Mouse (Mus musculus): Measurements from ENCODE around the gene Tspan1. TPM values are rescaled to one million over a fixed set of nuclear protein-coding genes. Genes with fewer than 3 reads are reported as not detected.
A peak's percentile ranks its signal among the peaks of the same experiment; 100 is the strongest.

Tspan1 gene
- 0.10 and 0.16 TPM in 2 replicates for polyA plus RNA-seq (2016; fragmentation: Nextera tagmentation; extraction: Ambion mirVana)

DNA sequence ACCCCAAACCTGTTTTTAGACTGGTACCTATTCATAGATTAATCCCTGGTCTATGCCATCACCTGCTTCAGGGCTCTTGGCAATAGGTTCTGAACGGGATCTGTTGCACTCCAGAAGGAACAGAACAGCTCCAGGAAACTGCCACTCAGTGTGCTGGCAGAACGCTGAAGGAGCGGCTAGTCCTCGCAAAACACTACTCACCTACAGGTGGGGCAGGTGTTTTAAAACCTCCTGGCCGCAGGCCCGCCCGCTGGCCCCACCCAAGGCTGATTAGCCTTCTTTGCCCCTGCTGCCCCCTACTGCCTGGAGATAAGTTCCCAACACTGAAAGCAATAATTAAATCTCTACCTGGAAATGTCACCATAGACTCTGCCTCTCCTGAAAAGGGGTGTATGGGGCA, at the start of gene Tspan1:
Gene Tspan1, minus strand, starts transcription at position 198 of the 400 bp plus-strand sequence.
- H3K9ac ChIP-seq (replicated peaks): no peak within 1 kb of the TSS
- WGBS: 18% methylated on average over 7 of the region's 7 CpGs

DNA sequence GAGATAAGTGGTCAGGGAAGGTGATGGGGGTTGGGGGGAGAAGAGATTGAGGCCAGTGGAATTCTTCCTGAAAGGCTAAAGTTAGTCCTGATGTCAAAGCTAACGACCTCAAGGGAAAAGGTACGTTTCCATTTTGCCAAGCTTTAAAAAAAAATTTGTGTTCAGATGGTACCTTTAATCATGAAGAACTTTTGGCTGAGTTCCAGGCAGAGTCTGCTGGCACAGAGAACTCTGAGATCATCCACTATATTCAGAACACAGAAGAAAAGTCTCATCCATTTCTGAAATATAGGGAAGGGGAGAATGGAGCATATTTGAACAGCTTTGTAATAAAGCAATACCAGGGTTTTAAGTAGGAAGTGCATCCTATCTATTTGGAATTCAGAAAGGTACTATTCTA, 49.6 kb upstream of the Tspan1 start:
- Histone ChIP-seq H3K36me3 (no peaks in the 10 kb centered on the region), H3K4me2 (no peak overlapping the region), H3K27me3 (no peaks in the 10 kb centered on the region), H3K9ac (replicated peaks) (no peak overlapping the region), H3K27ac (no peak overlapping the region), H3K4me1 (replicated peaks) (no peaks in the 10 kb centered on the region; the same call in 1 of the 2 replicates), H3K9me3 (no peaks in the 10 kb centered on the region), H3K4me3 (replicated peaks) (no peak overlapping the region)
- WGBS: 48% methylated on average over 2 of the region's 2 CpGs
- ATAC-seq (ENCODE audit: insufficient number of reproducible peaks, insufficient read depth, low FRiP score, low TSS enrichment, low read depth): no peak

More for the DNA sequence above, at the start of gene Tspan1:
- no peak for ATAC-seq (ENCODE audit: insufficient number of reproducible peaks, insufficient read depth, low FRiP score, low TSS enrichment, low read depth)
- H3K36me3 ChIP-seq: no peaks in the 10 kb centered on the region
- H3K27ac ChIP-seq: no peak within 1 kb of the TSS
- H3K4me1 ChIP-seq (replicated peaks): peaks cover 18% of the 10 kb centered on the region
- H3K4me2 ChIP-seq: no peak within 1 kb of the TSS
- no peaks in the 10 kb centered on the region for H3K27me3 ChIP-seq
- no peaks in the 10 kb centered on the region for H3K9me3 ChIP-seq
- H3K4me3 ChIP-seq (replicated peaks): no peak within 1 kb of the TSS

- ATAC-seq (ENCODE audit: insufficient number of reproducible peaks, insufficient read depth, low FRiP score, low TSS enrichment, low read depth): no peak
- no peaks in the 10 kb centered on the region for H3K36me3 ChIP-seq
- 94% methylated on average over 2 of the region's 2 CpGs for WGBS
- no peaks in the 10 kb centered on the region for H3K27me3 ChIP-seq
- no peak overlapping the region for H3K27ac ChIP-seq
- H3K4me1 ChIP-seq (replicated peaks): no peaks in the 10 kb centered on the region; the same call in 1 of the 2 replicates
- no peak overlapping the region for H3K4me2 ChIP-seq
- no peak overlapping the region for H3K4me3 ChIP-seq (replicated peaks)
- no peak overlapping the region for H3K9ac ChIP-seq (replicated peaks)
- H3K9me3 ChIP-seq: no peaks in the 10 kb centered on the region
Measured at GRCm38 (mm10) chr4:116215895-116216605, 48.6 kb upstream of the Tspan1 start.

- no peaks in the 10 kb centered on the region for H3K4me1 ChIP-seq (replicated peaks)
- no peaks in the 10 kb centered on the region for H3K9me3 ChIP-seq
- no peak overlapping the region for H3K4me2 ChIP-seq
- ATAC-seq (ENCODE audit: insufficient number of reproducible peaks, insufficient read depth, low FRiP score, low TSS enrichment, low read depth): no peak
- H3K27ac ChIP-seq: no peak overlapping the region
- H3K4me3 ChIP-seq (replicated peaks): no peak overlapping the region
- 94% methylated on average over 1 of the region's 1 CpGs for WGBS
- H3K36me3 ChIP-seq: no peaks in the 10 kb centered on the region
- no peaks in the 10 kb centered on the region for H3K27me3 ChIP-seq
- no peak overlapping the region for H3K9ac ChIP-seq (replicated peaks)
Measured at GRCm38 (mm10) chr4:116208891-116209290, 41.5 kb upstream of the Tspan1 start.

DNA sequence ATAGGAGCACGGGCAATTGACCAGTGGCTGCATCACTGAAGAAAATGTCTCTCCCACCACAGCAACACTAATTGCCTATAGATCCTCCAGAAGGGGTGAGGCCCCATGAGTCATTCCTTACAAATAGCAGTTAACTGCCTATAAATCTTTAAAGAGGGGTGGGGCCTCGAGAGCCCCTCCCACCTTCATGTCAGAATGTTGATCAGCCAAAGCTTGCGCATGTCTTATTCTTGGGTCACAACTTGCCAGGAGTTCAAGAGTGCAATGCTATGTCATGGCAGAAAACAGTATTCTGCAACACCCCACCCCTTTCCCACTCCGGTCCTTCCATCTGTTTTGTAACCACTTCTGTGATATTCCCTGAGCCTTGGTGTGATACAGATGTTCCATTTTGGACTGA, 39.1 kb upstream of the Tspan1 start:
- Histone ChIP-seq H3K4me3 (replicated peaks) (no peak overlapping the region), H3K36me3 (no peaks in the 10 kb centered on the region), H3K9ac (replicated peaks) (no peak overlapping the region), H3K27ac (no peak overlapping the region), H3K27me3 (no peaks in the 10 kb centered on the region), H3K9me3 (no peaks in the 10 kb centered on the region), H3K4me2 (no peak overlapping the region), H3K4me1 (replicated peaks) (no peaks in the 10 kb centered on the region)
- ATAC-seq (ENCODE audit: insufficient number of reproducible peaks, insufficient read depth, low FRiP score, low TSS enrichment, low read depth): no peak
- WGBS: 68% methylated on average over 4 of the region's 4 CpGs

DNA sequence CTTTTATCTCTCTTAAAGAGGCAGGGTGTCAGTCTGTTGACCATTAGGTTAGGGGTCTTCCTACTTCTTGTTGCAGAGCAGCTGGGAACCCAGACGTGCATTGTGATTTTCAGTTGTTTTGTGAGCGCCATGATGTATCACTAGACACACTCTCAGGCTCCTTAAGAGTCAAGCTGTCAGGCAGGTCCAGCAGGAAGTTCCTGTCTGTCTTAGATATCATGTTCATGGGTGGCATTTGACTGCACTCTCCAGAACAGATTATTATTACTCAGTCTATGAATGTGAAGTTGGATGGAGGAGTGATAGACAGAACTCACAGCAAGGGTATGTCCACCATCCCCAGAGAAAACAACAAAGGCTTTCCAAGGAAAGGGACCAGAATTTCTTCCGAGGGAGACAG, 37.0 kb upstream of the Tspan1 start:
- no peaks in the 10 kb centered on the region for H3K36me3 ChIP-seq
- no peaks in the 10 kb centered on the region for H3K27me3 ChIP-seq
- H3K27ac ChIP-seq: no peak overlapping the region
- no peaks in the 10 kb centered on the region for H3K4me1 ChIP-seq (replicated peaks)
- H3K9ac ChIP-seq (replicated peaks): no peak overlapping the region
- no peak overlapping the region for H3K4me2 ChIP-seq
- ATAC-seq (ENCODE audit: insufficient number of reproducible peaks, insufficient read depth, low FRiP score, low TSS enrichment, low read depth): no peak
- WGBS: 71% methylated on average over 3 of the region's 3 CpGs
- H3K9me3 ChIP-seq: no peaks in the 10 kb centered on the region
- no peak overlapping the region for H3K4me3 ChIP-seq (replicated peaks)

DNA sequence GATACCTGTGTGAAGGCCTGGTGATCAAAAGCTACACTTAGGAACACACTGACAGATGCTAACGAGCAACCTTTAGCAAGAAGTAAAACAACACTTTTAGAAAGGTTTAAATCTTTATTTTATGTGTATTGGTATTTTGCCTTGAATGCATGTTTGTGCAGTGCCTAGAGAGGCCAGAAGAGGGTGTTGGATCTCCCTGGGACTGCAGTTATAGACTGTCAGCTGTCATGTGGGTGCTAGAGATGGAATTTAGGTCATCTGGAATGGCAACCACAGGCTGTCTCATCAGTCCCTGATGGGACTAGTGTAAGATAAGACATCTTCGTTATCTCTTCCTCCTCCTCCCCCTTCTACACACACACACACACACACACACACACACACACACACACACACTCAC, 31.0 kb upstream of the Tspan1 start:
- H3K36me3 ChIP-seq: no peaks in the 10 kb centered on the region
- no peak overlapping the region for H3K4me2 ChIP-seq
- no peak overlapping the region for H3K27ac ChIP-seq
- no peaks in the 10 kb centered on the region for H3K27me3 ChIP-seq
- ATAC-seq (ENCODE audit: insufficient number of reproducible peaks, insufficient read depth, low FRiP score, low TSS enrichment, low read depth): no peak
- H3K4me3 ChIP-seq (replicated peaks): no peak overlapping the region
- H3K9me3 ChIP-seq: no peaks in the 10 kb centered on the region
- H3K4me1 ChIP-seq (replicated peaks): no peaks in the 10 kb centered on the region
- no peak overlapping the region for H3K9ac ChIP-seq (replicated peaks)
- WGBS: 77% methylated on average over 1 of the region's 2 CpGs

DNA sequence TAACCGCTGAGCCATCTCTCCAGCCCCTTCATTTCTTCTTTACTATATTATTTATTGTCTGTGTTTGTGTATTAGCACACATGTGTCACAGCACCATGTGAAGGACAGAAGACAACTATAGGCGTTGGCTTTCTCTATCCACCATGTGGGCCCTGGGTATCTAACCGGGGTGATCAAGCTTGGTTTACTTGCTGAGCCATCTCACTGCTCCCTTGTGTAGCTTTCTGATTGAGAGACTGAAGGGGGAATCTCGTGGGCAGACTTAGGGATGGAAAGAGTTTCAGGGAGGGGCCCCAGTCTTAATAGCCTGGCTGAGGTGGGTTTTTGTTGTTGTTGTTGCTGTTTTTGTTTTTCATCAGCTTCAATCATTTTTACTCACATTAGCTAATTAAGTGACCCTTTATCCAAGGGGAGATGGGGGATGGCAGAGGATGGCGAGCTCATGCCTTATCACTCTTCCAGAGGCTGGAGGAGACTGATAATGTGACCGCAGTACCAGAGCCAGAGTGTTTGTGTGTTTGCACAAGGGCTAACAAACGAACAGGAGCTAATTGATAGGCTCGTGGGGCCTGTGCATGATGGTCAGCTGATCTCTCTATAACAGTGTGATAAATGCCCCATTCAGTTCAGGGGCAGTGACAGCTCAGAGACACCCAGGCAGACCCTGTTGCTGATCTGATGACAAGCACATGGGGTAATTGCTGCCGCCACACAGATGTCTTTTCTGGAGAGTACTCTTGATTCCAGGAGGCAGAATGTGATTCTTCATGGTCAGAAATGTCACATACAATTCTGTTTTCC, 26.4 kb upstream of the Tspan1 start:
- peaks cover 6% of the 10 kb centered on the region; the same call in 1 of the 2 replicates for H3K4me1 ChIP-seq (replicated peaks)
- ATAC-seq (ENCODE audit: insufficient number of reproducible peaks, insufficient read depth, low FRiP score, low TSS enrichment, low read depth): no peak
- WGBS: 65% methylated on average over 9 of the region's 9 CpGs

DNA sequence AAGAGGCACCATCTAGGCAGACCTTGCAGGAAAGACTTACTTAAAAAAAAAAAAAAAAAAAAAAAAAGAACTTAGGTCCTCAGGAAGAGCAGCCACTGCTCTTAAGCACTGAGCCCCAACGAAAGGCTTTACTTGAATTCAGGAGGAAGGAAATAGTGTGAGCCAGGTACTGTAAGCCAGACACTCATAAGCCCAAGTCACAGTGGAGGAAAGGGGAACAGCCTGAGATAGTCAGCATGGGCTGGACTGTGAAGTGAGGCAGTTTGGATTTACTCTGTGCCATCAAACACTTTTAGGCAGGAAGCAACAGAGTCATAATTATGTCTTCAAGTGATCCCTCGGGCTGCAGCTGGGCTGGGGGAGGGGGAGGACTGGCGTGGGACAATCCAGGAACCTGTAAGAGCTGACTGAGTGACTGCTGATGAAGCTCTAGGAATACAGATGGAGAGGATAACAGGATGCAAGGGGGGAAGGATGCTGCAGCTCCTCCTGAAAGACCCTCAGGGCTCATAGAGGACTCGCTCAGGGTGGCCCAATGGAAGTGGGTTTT, 25.0 kb upstream of the Tspan1 start:
- H3K27me3 ChIP-seq: no peaks in the 10 kb centered on the region
- 17% methylated on average over 4 of the region's 4 CpGs for WGBS
- peaks cover 6% of the 10 kb centered on the region; the same call in 1 of the 2 replicates for H3K4me1 ChIP-seq (replicated peaks)
- no peak overlapping the region for H3K4me2 ChIP-seq
- no peak overlapping the region for H3K4me3 ChIP-seq (replicated peaks)
- H3K27ac ChIP-seq: no peak overlapping the region
- H3K9ac ChIP-seq (replicated peaks): no peak overlapping the region
- no peak for ATAC-seq (ENCODE audit: insufficient number of reproducible peaks, insufficient read depth, low FRiP score, low TSS enrichment, low read depth)
- no peaks in the 10 kb centered on the region for H3K9me3 ChIP-seq
- no peaks in the 10 kb centered on the region for H3K36me3 ChIP-seq

More for the DNA sequence above, 26.4 kb upstream of the Tspan1 start:
- Histone ChIP-seq H3K9ac (replicated peaks) (no peak overlapping the region), H3K36me3 (no peaks in the 10 kb centered on the region), H3K27me3 (no peaks in the 10 kb centered on the region), H3K4me3 (replicated peaks) (no peak overlapping the region), H3K9me3 (no peaks in the 10 kb centered on the region), H3K27ac (no peak overlapping the region), H3K4me2 (no peak overlapping the region)

GRCm38 (mm10) chr4:116185083-116185482, 17.7 kb upstream of the Tspan1 start:
- 93% methylated on average over 4 of the region's 4 CpGs for WGBS
- Histone ChIP-seq H3K27me3 (no peaks in the 10 kb centered on the region), H3K4me1 (replicated peaks) (peaks cover 4% of the 10 kb centered on the region; the same call in 1 of the 2 replicates), H3K9me3 (no peaks in the 10 kb centered on the region), H3K9ac (replicated peaks) (no peak overlapping the region), H3K27ac (no peak overlapping the region), H3K36me3 (no peaks in the 10 kb centered on the region), H3K4me3 (replicated peaks) (no peak overlapping the region), H3K4me2 (no peak overlapping the region)
- no peak for ATAC-seq (ENCODE audit: insufficient number of reproducible peaks, insufficient read depth, low FRiP score, low TSS enrichment, low read depth)

DNA sequence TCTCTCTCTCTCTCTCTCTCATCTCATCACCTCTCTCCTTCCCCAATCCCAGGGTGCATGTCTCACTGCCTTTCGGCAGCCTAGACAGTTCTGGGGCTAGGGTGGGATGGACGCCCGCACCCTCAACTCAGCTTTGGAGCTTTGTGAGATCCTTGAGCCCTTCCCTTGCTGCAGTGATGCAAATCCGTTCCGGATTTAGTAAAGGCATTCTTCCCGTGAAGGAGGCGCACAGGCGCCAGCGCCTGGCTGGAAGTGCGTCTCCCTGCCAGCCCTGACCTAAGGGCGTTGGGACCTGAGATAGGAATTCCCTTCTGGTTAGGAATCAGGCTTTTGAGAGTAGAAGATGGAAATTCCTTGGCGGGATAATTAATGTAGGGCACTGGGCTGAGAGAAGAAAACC, 15.3 kb upstream of the Tspan1 start:
- H3K27me3 ChIP-seq: no peaks in the 10 kb centered on the region
- 0 out of 2 replicates have a peak overlapping the region, but pooled peaks have one; percentile 23 for H3K9ac ChIP-seq (replicated peaks)
- no peak for ATAC-seq (ENCODE audit: insufficient number of reproducible peaks, insufficient read depth, low FRiP score, low TSS enrichment, low read depth)
- peak overlapping the region; percentile 6; the same call in 1 of the 2 replicates for H3K4me3 ChIP-seq (replicated peaks)
- WGBS: 8% methylated on average over 12 of the region's 12 CpGs
- no peaks in the 10 kb centered on the region for H3K9me3 ChIP-seq
- peaks cover 4% of the 10 kb centered on the region; the same call in 1 of the 2 replicates for H3K4me1 ChIP-seq (replicated peaks)
- no peaks in the 10 kb centered on the region for H3K36me3 ChIP-seq
- H3K4me2 ChIP-seq: peak overlapping the region; percentile 45
- no peak overlapping the region for H3K27ac ChIP-seq
